ENCODE assay signal across 11 mouse cellular contexts in the genomic region with DNA sequence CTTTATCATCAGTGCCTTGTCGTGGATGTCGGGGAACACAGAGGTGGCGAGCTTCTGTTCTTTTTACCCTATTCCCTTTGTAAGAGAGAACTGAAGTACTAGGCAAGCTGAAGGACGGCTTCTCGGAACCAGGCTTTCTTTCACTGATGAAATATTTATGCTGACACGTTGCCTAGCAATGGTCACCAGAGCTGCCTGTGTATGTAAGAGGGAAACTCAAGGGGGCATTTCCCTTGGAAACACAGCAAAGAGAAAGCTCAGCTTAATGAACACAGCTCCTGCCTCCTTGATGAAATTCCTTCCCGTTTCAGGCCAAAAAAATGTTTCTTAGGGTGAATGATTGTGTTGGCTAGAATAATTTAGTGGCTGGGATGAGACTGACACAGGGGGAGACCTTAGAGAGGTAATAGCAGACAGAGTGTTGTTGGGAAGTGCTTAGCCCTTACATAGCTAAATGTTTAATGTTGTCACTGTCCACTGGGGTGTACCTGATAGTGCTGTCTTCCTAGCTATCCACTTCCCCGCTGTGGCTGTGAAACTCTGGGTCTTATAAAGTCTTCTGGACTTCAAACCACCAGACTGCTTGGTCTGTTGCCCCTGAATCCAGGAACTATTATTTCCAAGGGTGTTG.
DNase-seq lines count a peak whose midpoint lies in the region; ATAC-seq lines count a peak whose summit lies in the region.
"Had no signal": no experiment of that assay in that cellular context is flagged by ENCODE, and none has a peak within 500 bp of the region (broad histone marks: within the 10 kb centered on the region; RNA-seq: fewer than 3 reads in every experiment).

No protein-coding gene starts in this region.

- no peaks in the 10 kb centered on the region for H3K36me3 ChIP-seq in hindbrain, embryonic 15.5 days
- H3K36me3 ChIP-seq in midbrain, embryonic 16.5 days (ENCODE audit: control insufficient read depth, insufficient read depth, low read length) = no peaks in the 10 kb centered on the region
- H3K36me3 ChIP-seq: embryonic facial prominence, embryonic 15.5 days; limb, embryonic 13.5 days had no signal

- H3K27ac ChIP-seq in hindbrain, embryonic 15.5 days (replicated peaks) = peak overlapping the region; percentile 42
- H3K27ac ChIP-seq in midbrain, embryonic 16.5 days (ENCODE audit: low read length) = peak overlapping the region; percentile 53
- H3K27ac ChIP-seq: embryonic facial prominence, embryonic 15.5 days; limb, embryonic 13.5 days had no signal

- peak; percentile 10 for DNase-seq in left cerebral cortex, postnatal 4 days
- DNase-seq in left cerebral cortex, adult 11 months (ENCODE audit: low spot score) = no peak
- DNase-seq in embryo, embryonic 9.5 days (ENCODE audit: extremely low spot score) = peak; percentile 18
- DNase-seq in kidney, adult 18-20 months = no peak
- DNase-seq: kidney, postnatal 36 days had no signal

- no peaks in the 10 kb centered on the region for H3K9me3 ChIP-seq in hindbrain, embryonic 15.5 days
- no peaks in the 10 kb centered on the region for H3K9me3 ChIP-seq in midbrain, embryonic 16.5 days (replicated peaks; ENCODE audit: control insufficient read depth, low read length, poor library complexity, severe bottlenecking)
- H3K9me3 ChIP-seq: embryonic facial prominence, embryonic 15.5 days; limb, embryonic 13.5 days had no signal

- peak overlapping the region; percentile 10; the same call in 1 of the 2 replicates for H3K4me2 ChIP-seq in hindbrain, embryonic 15.5 days
- H3K4me2 ChIP-seq in midbrain, embryonic 16.5 days (ENCODE audit: low read length) = peak overlapping the region; percentile 16; the same call in 1 of the 2 replicates
- H3K4me2 ChIP-seq: embryonic facial prominence, embryonic 15.5 days; limb, embryonic 13.5 days had no signal

- H3K9ac ChIP-seq in hindbrain, embryonic 15.5 days = 0 out of 2 replicates have a peak overlapping the region, but pooled peaks have one; percentile 7
- H3K9ac ChIP-seq in midbrain, embryonic 16.5 days (ENCODE audit: low read depth, low read length) = no peak overlapping the region
- H3K9ac ChIP-seq: embryonic facial prominence, embryonic 15.5 days; limb, embryonic 13.5 days had no signal

- peaks cover 11% of the 10 kb centered on the region; the same call in 1 of the 2 replicates for H3K4me1 ChIP-seq in hindbrain, embryonic 15.5 days (replicated peaks)
- H3K4me1 ChIP-seq in midbrain, embryonic 16.5 days (ENCODE audit: control insufficient read depth, insufficient read depth, low read length) = peaks cover 8% of the 10 kb centered on the region
- H3K4me1 ChIP-seq: embryonic facial prominence, embryonic 15.5 days had no signal

- intact Hi-C loops in left cerebral cortex, postnatal 4 days (cut with DNase I) = no loop called here

- no peaks in the 10 kb centered on the region for H3K27me3 ChIP-seq in hindbrain, embryonic 15.5 days
- no peaks in the 10 kb centered on the region for H3K27me3 ChIP-seq in midbrain, embryonic 16.5 days (ENCODE audit: control insufficient read depth, insufficient read depth, low read depth, low read length)
- H3K27me3 ChIP-seq: embryonic facial prominence, embryonic 15.5 days; limb, embryonic 13.5 days had no signal

- H3K4me3 ChIP-seq in hindbrain, embryonic 15.5 days = no peak overlapping the region
- H3K4me3 ChIP-seq in midbrain, embryonic 16.5 days (ENCODE audit: low read depth, low read length) = no peak overlapping the region
- H3K4me3 ChIP-seq: embryonic facial prominence, embryonic 15.5 days; limb, embryonic 13.5 days had no signal

- ATAC-seq in hindbrain, embryonic 15.5 days (ENCODE audit: low FRiP score, low read depth) = peak; percentile 71; the same call in 1 of the 2 replicates
- ATAC-seq in midbrain, embryonic 16.5 days = peak; percentile 77
- ATAC-seq in erythroblast, adult 5-6 weeks (replicated peaks; ENCODE audit: low FRiP score, poor library complexity, severe bottlenecking) = no peak
- no peak for ATAC-seq in monocyte, adult 5-6 weeks (replicated peaks; ENCODE audit: insufficient number of reproducible peaks, low FRiP score, low TSS enrichment, poor library complexity, severe bottlenecking)

- 17% methylated on average over 8 of the region's 8 CpGs for WGBS in hindbrain, embryonic 15.5 days
- WGBS in midbrain, embryonic 16.5 days = 11% methylated on average over 8 of the region's 8 CpGs

Comparison
In these comparisons a context has a peak if more than half of its experiments do, and no peak if none do; other contexts are left out.
1. DNase-seq: peak in left cerebral cortex, postnatal 4 days (single experiment) and embryo, embryonic 9.5 days (single experiment); none in left cerebral cortex, adult 11 months (single experiment) and kidney, adult 18-20 months (single experiment).
2. ATAC-seq: peak in hindbrain, embryonic 15.5 days (single experiment) and midbrain, embryonic 16.5 days (single experiment); none in erythroblast, adult 5-6 weeks (single experiment) and monocyte, adult 5-6 weeks (single experiment).